Mouse (Mus musculus) liver, adult 2 months (tissue): ENCODE results near the gene Fstl3. TPM values are rescaled to one million over a fixed set of nuclear protein-coding genes. Genes with fewer than 3 reads are reported as not detected.
"Not testable (repeated sequence)": the region's sequence is repeated elsewhere in the genome, so short reads cannot be mapped to it uniquely, and the experiment has no call there.

Experiments
- DNase-seq: peaks from one replicate; pipeline ENCODE4 v3.0.0-alpha.2; 2011; ENCODE audit warnings: low read depth, low spot score; ENCODE audit errors: extremely low read depth
- H3K27ac ChIP-seq: fragments of 200-500 bp; replicated peaks from 2 replicates; pipeline ENCODE4 v1.5.1; 2012; ENCODE audit warnings: low read depth, mild to moderate bottlenecking, control low read depth, inconsistent platforms, low read length; ENCODE audit not compliant: insufficient read depth
- H3K27me3 ChIP-seq: fragments of 200-500 bp; 2 replicates; pipeline ENCODE4 v1.6.1; 2012; ENCODE audit warnings: mild to moderate bottlenecking, moderate library complexity, low read length, inconsistent platforms; ENCODE audit not compliant: control insufficient read depth, insufficient read depth
- H3K36me3 ChIP-seq: fragments of 200-500 bp; 2 replicates; pipeline ENCODE4 v1.6.1; 2012; ENCODE audit warnings: low read length, inconsistent platforms; ENCODE audit not compliant: control insufficient read depth, insufficient read depth
- H3K4me1 ChIP-seq: fragments of 200-500 bp; 2 replicates; pipeline ENCODE4 v1.6.1; 2011; ENCODE audit warnings: low read length; ENCODE audit not compliant: control insufficient read depth, insufficient read depth
- H3K4me3 ChIP-seq: fragments of 200-500 bp; 2 replicates; pipeline ENCODE4 v1.5.1; 2011; ENCODE audit warnings: low read depth, mild to moderate bottlenecking, control low read depth, low read length, moderate library complexity; ENCODE audit not compliant: insufficient read depth
- H3K79me2 ChIP-seq: fragments of 200-500 bp; 2 replicates; pipeline ENCODE4 v1.6.1; 2012; ENCODE audit warnings: inconsistent platforms, mild to moderate bottlenecking, low read length, moderate library complexity; ENCODE audit not compliant: control insufficient read depth, insufficient read depth
- H3K9ac ChIP-seq: fragments of 200-500 bp; 2 replicates; pipeline ENCODE4 v1.6.1; 2012; ENCODE audit warnings: low read depth, mild to moderate bottlenecking, control low read depth, inconsistent platforms, low read length
- CTCF ChIP-seq: fragments of 200-500 bp; IDR thresholded peaks from 2 replicates; pipeline ENCODE4 v1.5.1; 2011; ENCODE audit warnings: low read depth, low read length, control low read depth
- POLR2A ChIP-seq: fragments of 200-500 bp; IDR thresholded peaks from 2 replicates; pipeline ENCODE4 v1.6.1; 2011; ENCODE audit warnings: low read length, control low read depth; ENCODE audit not compliant: insufficient read depth; ENCODE audit errors: extremely low read depth
- WGBS: fragments of 180-500 bp; shearing (Covaris S2); methylation state at CpG from one replicate; pipeline ENCODE4 v1.1.7; 2018; 5-methylcytosine and 5-hydroxymethylcytosine counted together
- polyA plus RNA-seq: library from polyadenylated mRNA; depleted of rRNA; stranded (reverse); fragments of >200 nt; gene quantifications from 2 replicates; pipeline ENCODE4 v1.2.3, GENCODE M21; 2012
- total RNA-seq: library from RNA; depleted of rRNA; stranded (reverse); fragments of >200 nt; gene quantifications from 2 replicates; pipeline ENCODE4 v1.2.3, GENCODE M21; 2014

The Fstl3 gene
- total and polyA plus RNA-seq, 2 experiments = 0.09 to 0.18 TPM

DNA sequence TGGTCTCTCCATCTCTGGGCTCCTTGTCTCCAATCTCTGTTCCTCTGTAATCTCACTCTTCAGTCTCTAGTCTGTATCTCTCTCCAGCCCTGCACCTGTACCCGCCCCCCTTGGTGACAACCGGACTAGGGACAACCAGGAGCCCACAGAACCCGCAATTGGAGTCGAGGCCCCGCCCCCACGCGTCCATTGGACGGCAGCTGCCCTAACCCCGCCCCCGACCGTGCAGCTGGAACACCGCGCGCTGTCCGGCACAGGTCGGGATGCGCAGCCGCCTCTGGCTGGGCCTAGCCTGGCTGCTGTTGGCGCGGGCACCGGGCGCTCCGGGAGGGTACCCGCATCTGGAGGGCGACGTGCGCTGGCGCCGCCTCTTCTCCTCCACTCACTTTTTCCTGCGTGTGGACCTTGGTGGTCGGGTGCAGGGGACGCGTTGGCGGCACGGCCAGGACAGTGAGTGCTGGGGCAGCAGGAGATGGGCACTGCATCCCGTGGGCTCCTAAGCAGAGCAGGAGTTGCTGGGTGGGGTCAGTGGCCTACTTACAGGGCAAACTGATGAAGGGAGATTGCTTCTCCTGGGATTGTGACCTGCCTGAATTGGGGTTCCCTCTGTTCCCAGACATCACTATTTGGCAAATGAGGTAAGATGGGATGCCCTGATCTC is 22.1 kb upstream of the Fstl3 start, which contains the start of gene Fgf22:
Gene Fgf22, plus strand, starts transcription at position 221 of the 661 bp plus-strand sequence.
- Histone ChIP-seq H3K79me2 (no peaks in the 10 kb centered on the region), H3K27me3 (no peaks in the 10 kb centered on the region), H3K27ac (no peak within 1 kb of the TSS), H3K4me3 (no peak within 1 kb of the TSS), H3K36me3 (0 out of 2 replicates have a peak, but pooled peaks cover 2% of the 10 kb centered on the region), H3K9ac (no peak within 1 kb of the TSS; the same call in 1 of the 2 replicates), H3K4me1 (no peaks in the 10 kb centered on the region)
- no peak for TF ChIP-seq CTCF
- TF ChIP-seq POLR2A = no peak
- 7% methylated on average over 36 of the region's 36 CpGs for WGBS
- peak; percentile 26 for DNase-seq

DNA sequence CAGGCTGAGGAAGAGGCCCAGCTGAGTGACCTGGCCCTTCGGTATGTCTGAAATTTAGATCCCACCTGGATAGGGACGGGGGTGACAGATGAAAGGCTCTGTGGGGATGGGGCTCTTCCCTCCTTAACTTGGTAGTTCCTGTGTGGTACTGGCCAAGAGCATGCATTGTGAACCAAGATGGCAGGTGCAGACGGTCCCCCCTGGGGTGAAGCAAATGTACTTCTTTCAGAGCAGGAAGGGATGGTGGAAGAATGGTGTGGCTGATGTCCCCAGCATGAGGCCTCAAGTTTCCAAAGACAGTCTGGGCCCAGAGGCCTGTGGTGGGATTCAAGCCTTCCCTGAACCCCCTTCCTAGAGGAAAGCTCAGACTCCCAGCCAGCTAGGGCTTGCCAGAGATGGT is 21.2 kb upstream of the Fstl3 start:
- DNase-seq = no peak
- 91% methylated on average over 3 of the region's 3 CpGs for WGBS
- H3K4me1 ChIP-seq = no peaks in the 10 kb centered on the region
- H3K36me3 ChIP-seq = peaks cover 2% of the 10 kb centered on the region; the same call in 1 of the 2 replicates
- no peaks in the 10 kb centered on the region for H3K27me3 ChIP-seq
- H3K4me3 ChIP-seq = no peak overlapping the region
- TF ChIP-seq POLR2A = no peak
- no peak for TF ChIP-seq CTCF
- no peak overlapping the region for H3K9ac ChIP-seq
- no peaks in the 10 kb centered on the region for H3K79me2 ChIP-seq
- H3K27ac ChIP-seq = no peak overlapping the region

DNA sequence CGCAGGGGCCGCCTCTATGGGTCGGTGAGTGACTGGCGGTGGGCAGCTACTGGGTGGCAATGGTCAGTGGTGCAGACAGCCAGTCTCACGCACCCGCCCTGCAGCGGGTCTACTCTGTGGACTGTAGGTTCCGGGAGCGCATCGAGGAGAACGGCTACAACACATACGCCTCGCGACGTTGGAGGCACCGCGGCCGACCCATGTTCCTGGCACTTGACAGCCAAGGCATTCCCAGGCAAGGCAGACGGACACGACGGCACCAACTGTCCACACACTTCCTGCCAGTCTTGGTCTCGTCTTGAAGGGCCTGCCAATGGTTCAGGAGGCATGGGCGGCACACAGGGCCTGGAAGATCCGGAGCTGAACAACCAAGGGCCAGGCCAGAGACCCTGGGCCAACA is 20.4 kb upstream of the Fstl3 start:
- no peak for DNase-seq
- TF ChIP-seq POLR2A (no peak), CTCF (no peak)
- H3K4me3 ChIP-seq = no peak overlapping the region
- no peak overlapping the region for H3K27ac ChIP-seq
- no peak overlapping the region for H3K9ac ChIP-seq
- no peaks in the 10 kb centered on the region for H3K79me2 ChIP-seq
- H3K27me3 ChIP-seq = no peaks in the 10 kb centered on the region
- no peaks in the 10 kb centered on the region for H3K4me1 ChIP-seq
- 90% methylated on average over 24 of the region's 24 CpGs for WGBS
- peaks cover 4% of the 10 kb centered on the region; the same call in 1 of the 2 replicates for H3K36me3 ChIP-seq

DNA sequence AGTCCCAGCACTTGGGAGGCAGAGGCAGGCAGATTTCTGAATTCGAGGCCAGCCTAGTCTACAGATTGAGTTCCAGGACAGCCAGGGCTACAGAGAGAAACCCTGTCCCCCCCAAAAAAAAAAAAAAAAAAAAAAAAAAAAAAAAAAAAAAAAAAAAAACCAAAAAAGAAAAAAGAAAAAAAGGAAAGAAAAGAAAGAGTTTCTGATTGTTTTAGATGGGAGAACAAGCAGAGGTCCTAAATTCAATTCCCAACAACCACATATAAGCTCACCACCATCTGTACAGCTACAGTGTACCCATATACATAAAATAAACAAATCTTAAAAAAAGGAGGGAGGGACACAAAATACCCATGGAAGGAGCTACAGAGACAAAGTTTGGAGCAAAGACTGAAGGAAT is 17.4 kb upstream of the Fstl3 start:
- H3K27me3 ChIP-seq, H3K27ac ChIP-seq, H3K4me1 ChIP-seq, H3K4me3 ChIP-seq, H3K36me3 ChIP-seq, DNase-seq, H3K9ac ChIP-seq: not testable (repeated sequence)
- WGBS = 96% methylated on average over 1 of the region's 1 CpGs
- peaks cover 16% of the 10 kb centered on the region for H3K79me2 ChIP-seq

DNA sequence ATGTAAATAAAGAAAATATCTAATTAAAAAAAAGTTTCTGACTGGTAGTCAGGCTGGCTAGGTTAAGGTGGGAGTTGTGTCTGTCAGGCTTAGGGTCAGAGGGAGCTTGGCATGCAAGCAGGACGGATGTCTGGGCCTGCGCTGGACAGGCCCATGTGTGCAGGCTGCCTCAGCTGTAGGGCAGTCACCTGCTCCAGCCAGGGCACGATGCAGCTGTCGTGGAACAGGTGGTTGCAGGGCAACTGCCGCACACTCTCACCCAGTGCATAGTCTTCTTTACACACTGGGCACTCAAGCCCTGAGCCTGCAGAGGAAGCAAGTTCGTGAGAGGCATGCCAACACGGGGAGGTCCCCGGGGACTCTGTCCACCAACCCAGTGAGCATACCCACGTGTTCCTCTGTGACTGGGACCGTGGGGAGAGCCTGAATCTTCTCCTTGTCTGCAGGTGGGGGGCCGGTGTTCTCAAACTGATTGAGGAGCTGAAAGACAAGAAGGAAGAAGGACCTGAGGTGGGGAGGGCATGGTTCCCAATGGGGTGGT is 16.4 kb upstream of the Fstl3 start:
- Histone ChIP-seq H3K4me1 (peaks cover 13% of the 10 kb centered on the region), H3K9ac (no peak overlapping the region), H3K4me3 (no peak overlapping the region), H3K79me2 (peaks cover 19% of the 10 kb centered on the region), H3K27ac (no peak overlapping the region), H3K36me3 (peaks cover 4% of the 10 kb centered on the region; the same call in 1 of the 2 replicates), H3K27me3 (no peaks in the 10 kb centered on the region)
- 93% methylated on average over 11 of the region's 11 CpGs for WGBS
- DNase-seq = no peak
- TF ChIP-seq CTCF (no peak), POLR2A (no peak)

DNA sequence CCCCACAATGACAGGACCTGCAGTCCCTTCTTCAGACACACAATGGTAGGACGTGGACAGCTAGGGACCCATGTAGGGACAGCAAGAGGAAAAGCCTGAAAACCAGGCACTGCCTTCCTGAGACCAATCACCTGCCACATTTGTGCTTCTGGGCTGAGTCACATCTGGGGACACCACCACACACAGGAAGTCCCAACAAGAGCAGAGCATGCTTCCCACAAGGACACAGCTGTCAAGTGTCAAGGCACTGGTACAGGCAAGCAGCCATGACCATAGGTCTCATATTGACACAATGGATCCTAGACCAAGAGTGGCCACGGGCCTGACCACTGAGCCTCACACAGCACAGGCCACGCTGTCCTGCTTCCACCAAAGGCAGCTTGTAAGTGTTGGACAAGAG is 14.2 kb upstream of the Fstl3 start:
- Histone ChIP-seq H3K4me1 (peaks cover 18% of the 10 kb centered on the region), H3K36me3 (peaks cover 4% of the 10 kb centered on the region; the same call in 1 of the 2 replicates), H3K4me3 (no peak overlapping the region), H3K79me2 (peaks cover 27% of the 10 kb centered on the region), H3K9ac (no peak overlapping the region), H3K27me3 (no peaks in the 10 kb centered on the region), H3K27ac (no peak overlapping the region)
- TF ChIP-seq CTCF (no peak), POLR2A (no peak)
- WGBS = 72% methylated on average over 3 of the region's 3 CpGs
- no peak for DNase-seq
